Mouse (Mus musculus) ES-Bruce4 (cell line): ENCODE results near the gene Psmb2. TPM values are rescaled to one million over a fixed set of nuclear protein-coding genes. Genes with fewer than 3 reads are reported as not detected.

Source experiments
- H3K27ac ChIP-seq: 2 replicates; pipeline ENCODE4 v1.5.1; 2012; ENCODE audit warnings: low read length, inconsistent platforms; ENCODE audit not compliant: insufficient read depth
- H3K27me3 ChIP-seq: 2 replicates; pipeline ENCODE4 v1.6.1; 2012; ENCODE audit warnings: mild to moderate bottlenecking, low read length, inconsistent platforms; ENCODE audit not compliant: control insufficient read depth, poor library complexity, insufficient read depth, severe bottlenecking
- H3K36me3 ChIP-seq: 2 replicates; pipeline ENCODE4 v1.6.1; 2012; ENCODE audit warnings: inconsistent platforms, mild to moderate bottlenecking, low read length, moderate library complexity; ENCODE audit not compliant: control insufficient read depth, poor library complexity, insufficient read depth, severe bottlenecking
- H3K4me1 ChIP-seq: one replicate; pipeline ENCODE4 v1.8.1; 2011; ENCODE audit warnings: low read length; ENCODE audit not compliant: control insufficient read depth, insufficient read depth
- H3K4me3 ChIP-seq: 2 replicates; pipeline ENCODE4 v1.5.1; 2011; ENCODE audit warnings: low read depth, mild to moderate bottlenecking, low read length
- H3K9ac ChIP-seq: 2 replicates; pipeline ENCODE4 v1.6.1; 2012; ENCODE audit warnings: low read depth, mild to moderate bottlenecking, inconsistent platforms; ENCODE audit not compliant: poor library complexity, severe bottlenecking
- H3K9me3 ChIP-seq: replicated peaks from 2 replicates; pipeline ENCODE4 v1.6.1; 2012; ENCODE audit warnings: mild to moderate bottlenecking, low read length, inconsistent platforms; ENCODE audit not compliant: control insufficient read depth, poor library complexity, insufficient read depth, severe bottlenecking
- CTCF ChIP-seq: IDR thresholded peaks from one replicate; pipeline ENCODE4 v1.8.1; 2011; ENCODE audit warnings: low read depth, low read length
- EP300 ChIP-seq: IDR thresholded peaks from 2 replicates; pipeline ENCODE4 v1.6.1; 2011; ENCODE audit warnings: low read depth, low read length; ENCODE audit not compliant: insufficient read depth
- POLR2A ChIP-seq: IDR thresholded peaks from one replicate; pipeline ENCODE4 v1.8.1; 2011; ENCODE audit warnings: low read length; ENCODE audit not compliant: insufficient read depth
- polyA plus RNA-seq: library from polyadenylated mRNA; stranded (reverse); fragments of >200 nt; gene quantifications from 2 replicates; pipeline ENCODE4 v1.2.4, GENCODE M21; 2011; ENCODE audit warnings: low read depth; ENCODE audit not compliant: missing spikeins, insufficient read depth, insufficient read length

Gene Psmb2
- polyA plus RNA-seq, 1 experiment = 339 TPM

DNA sequence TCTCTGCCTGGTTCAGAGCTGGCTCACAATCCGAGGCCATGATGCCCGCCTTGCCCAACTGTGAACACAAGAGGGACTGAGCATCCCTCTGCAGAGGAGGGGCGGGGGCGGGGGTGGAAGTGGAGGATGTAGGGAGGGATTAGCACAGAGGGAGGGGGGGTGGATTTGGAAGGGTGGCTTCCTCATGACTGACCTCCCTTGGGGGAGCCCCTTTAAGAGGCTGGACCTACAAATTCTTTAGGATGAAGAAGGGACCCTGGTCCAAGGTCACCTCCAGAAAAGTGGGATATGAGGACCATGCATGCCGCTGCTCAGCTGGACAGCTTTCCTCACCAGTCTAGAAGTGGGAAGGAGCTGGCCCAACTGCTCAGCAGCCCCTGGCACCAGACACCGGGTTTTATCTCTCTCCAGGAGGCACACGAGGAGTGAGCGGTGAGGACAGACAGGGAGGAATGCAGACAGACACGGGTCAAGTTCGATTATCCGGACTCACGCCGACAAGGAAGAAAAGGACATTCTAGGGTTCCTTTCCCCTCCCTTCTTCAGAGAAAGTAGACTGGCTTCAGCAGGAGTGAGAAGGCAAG, 74.7 kb downstream of the Psmb2 start:
- H3K27ac ChIP-seq = no peak overlapping the region
- peak overlapping the region; percentile 73; the same call in 1 of the 2 replicates for H3K9ac ChIP-seq
- no peaks in the 10 kb centered on the region for H3K27me3 ChIP-seq
- H3K9me3 ChIP-seq = no peaks in the 10 kb centered on the region
- peak overlapping the region; percentile 83 for H3K4me3 ChIP-seq
- H3K4me1 ChIP-seq = peaks cover 2% of the 10 kb centered on the region
- no peaks in the 10 kb centered on the region; the same call in 1 of the 2 replicates for H3K36me3 ChIP-seq
- TF ChIP-seq EP300 = no peak
- no peak for TF ChIP-seq CTCF
- TF ChIP-seq POLR2A = no peak

DNA sequence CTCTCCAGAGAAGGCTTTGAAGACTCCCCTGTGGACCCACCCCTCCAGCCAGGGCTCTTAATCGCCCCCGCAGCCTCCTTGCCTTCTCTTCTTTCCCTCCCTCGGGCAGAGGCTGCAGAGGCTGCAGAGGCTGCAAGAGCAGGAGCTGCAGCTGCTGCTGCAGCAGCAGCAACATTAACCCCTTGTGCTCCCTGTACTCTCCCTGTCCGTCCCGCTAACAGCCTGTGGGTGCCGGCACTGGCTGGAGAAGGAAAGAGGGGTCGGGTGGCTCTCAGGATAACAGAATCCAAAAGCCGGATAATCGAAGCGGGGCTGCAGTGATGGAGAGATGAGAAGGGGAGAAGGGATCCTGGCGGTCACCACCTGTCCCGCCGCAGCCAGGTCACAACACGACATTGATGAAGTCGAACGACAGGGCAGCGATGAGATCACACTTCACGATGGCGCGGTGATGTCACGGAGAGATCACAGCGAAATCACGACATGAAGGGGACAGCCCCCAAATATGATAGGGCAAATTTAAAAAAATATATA, 75.2 kb downstream of the Psmb2 start:
- Histone ChIP-seq H3K9ac (peak overlapping the region; percentile 73), H3K9me3 (no peaks in the 10 kb centered on the region), H3K4me3 (peak overlapping the region; percentile 83), H3K27me3 (no peaks in the 10 kb centered on the region), H3K27ac (no peak overlapping the region), H3K36me3 (no peaks in the 10 kb centered on the region; the same call in 1 of the 2 replicates), H3K4me1 (peaks cover 2% of the 10 kb centered on the region)
- no peak for TF ChIP-seq POLR2A
- no peak for TF ChIP-seq EP300

DNA sequence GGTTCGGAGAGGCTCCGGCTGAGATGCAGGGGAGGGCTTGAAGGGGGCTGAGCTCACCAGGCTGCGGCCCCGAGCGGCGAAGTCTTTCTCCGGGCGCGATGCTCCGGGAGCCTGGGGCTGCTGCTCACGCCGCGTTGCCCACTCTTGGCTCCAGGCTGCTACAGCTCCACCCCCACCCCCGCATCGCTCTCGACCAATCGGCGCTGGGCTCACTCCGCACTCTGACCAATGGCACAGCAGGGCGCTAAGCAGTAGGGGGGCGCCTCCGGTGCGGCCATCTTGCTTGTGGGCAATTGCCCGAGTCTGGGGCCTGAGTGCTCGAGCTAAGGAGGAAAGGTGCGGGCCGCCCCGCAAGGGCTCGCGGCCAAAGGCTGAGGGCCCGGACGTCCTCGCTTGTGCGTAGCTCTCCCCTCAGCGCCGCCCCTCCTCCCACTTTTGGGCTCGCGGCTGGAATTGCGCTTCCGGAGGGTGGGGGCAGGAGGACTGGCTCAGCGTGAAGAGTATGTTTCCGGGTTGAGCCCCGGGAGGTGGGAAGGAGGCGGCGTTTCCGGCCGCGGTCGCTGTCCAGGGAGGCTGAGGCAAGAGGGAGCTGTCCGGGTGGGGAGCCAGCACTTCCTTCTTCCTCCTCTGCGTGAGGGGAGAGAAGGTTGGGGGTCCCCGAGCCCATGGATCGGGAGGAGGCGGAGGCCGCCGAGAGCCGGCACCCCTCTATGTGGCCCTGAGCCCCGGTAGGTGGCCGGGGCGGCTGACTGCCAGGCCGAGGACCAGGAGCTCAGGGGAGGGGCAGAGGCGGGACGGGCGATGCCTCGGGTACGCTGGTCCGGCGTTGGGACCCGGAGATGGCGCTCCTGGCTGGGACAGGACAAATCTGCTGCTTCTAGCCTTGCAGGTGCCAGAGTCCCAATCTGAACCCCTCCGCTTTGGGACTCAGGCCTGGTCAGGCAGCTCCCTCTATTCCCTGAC, 76.1 kb downstream of the Psmb2 start, which contains the start of the genes Ncdn and AU040320:
Gene Ncdn (minus strand): TSS at position 171 of the 963 bp plus-strand sequence.
Gene AU040320 (plus strand): TSS at position 277 of the 963 bp plus-strand sequence.
- no peaks in the 10 kb centered on the region for H3K9me3 ChIP-seq
- H3K27ac ChIP-seq = peak within 1 kb of the TSS; percentile 62; the same call in 1 of the 2 replicates
- peak within 1 kb of the TSS; percentile 73 for H3K9ac ChIP-seq
- no peaks in the 10 kb centered on the region for H3K36me3 ChIP-seq
- no peaks in the 10 kb centered on the region for H3K27me3 ChIP-seq
- H3K4me3 ChIP-seq = peak within 1 kb of the TSS; percentile 84
- H3K4me1 ChIP-seq = peaks cover 2% of the 10 kb centered on the region
- TF ChIP-seq POLR2A (no peak), EP300 (no peak), CTCF (no peak)

GRCm38 (mm10) chr4:126754231-126754611, 76.8 kb downstream of the Psmb2 start:
- H3K4me1 ChIP-seq = peaks cover 2% of the 10 kb centered on the region
- H3K36me3 ChIP-seq = no peaks in the 10 kb centered on the region
- no peak overlapping the region for H3K27ac ChIP-seq
- no peaks in the 10 kb centered on the region for H3K9me3 ChIP-seq
- H3K4me3 ChIP-seq = peak overlapping the region; percentile 84
- peak overlapping the region; percentile 73 for H3K9ac ChIP-seq
- TF ChIP-seq POLR2A = no peak
- TF ChIP-seq EP300 = no peak
- TF ChIP-seq CTCF = no peak
- no peaks in the 10 kb centered on the region for H3K27me3 ChIP-seq

- H3K4me3 ChIP-seq = no peak overlapping the region
- peaks cover 2% of the 10 kb centered on the region for H3K4me1 ChIP-seq
- H3K9ac ChIP-seq = no peak overlapping the region
- H3K36me3 ChIP-seq = no peaks in the 10 kb centered on the region
- H3K27me3 ChIP-seq = no peaks in the 10 kb centered on the region
- no peak for TF ChIP-seq POLR2A
- TF ChIP-seq EP300 = no peak
- TF ChIP-seq CTCF = no peak
- H3K9me3 ChIP-seq = no peaks in the 10 kb centered on the region
- no peak overlapping the region for H3K27ac ChIP-seq
Measured at GRCm38 (mm10) chr4:126754736-126755374, 77.4 kb downstream of the Psmb2 start.
